Mouse (Mus musculus): ENCODE measurements around the gene Slc5a10.
A peak's percentile ranks its signal among the peaks of the same experiment; 100 is the strongest.

Slc5a10 gene

GRCm38 (mm10) chr11:61669492-61670490 is 50.8 kb downstream of the Slc5a10 start:
- no peak for DNase-seq (ENCODE audit: low spot score in 2 of 2)

GRCm38 (mm10) chr11:61667782-61668181 is 52.8 kb downstream of the Slc5a10 start:
- no peak for DNase-seq (ENCODE audit: low spot score in 2 of 2)

GRCm38 (mm10) chr11:61667248-61667647 is 53.4 kb downstream of the Slc5a10 start:
- no peak for DNase-seq (ENCODE audit: low spot score in 2 of 2)

- DNase-seq (ENCODE audit: low spot score in 2 of 2) = peak; percentile 34 to 53
These were observed 54.4 kb downstream of the Slc5a10 start for GRCm38 (mm10) chr11:61665991-61666799.

- DNase-seq (ENCODE audit: low spot score in 2 of 2) = no peak
These were observed 55.2 kb downstream of the Slc5a10 start for GRCm38 (mm10) chr11:61665401-61665800.

GRCm38 (mm10) chr11:61662189-61662588 is 58.4 kb downstream of the Slc5a10 start:
- DNase-seq (ENCODE audit: low spot score in 2 of 2) = no peak

- DNase-seq (ENCODE audit: low spot score in 2 of 2) = no peak
These were observed 59.7 kb downstream of the Slc5a10 start for GRCm38 (mm10) chr11:61660806-61661392.

- no peak for DNase-seq (ENCODE audit: low spot score in 2 of 2)
These were observed 60.6 kb downstream of the Slc5a10 start for GRCm38 (mm10) chr11:61660001-61660400.

- peak in 1 of 2 experiments; percentile 24 for DNase-seq (ENCODE audit: low spot score in 2 of 2)
These were observed 61.4 kb downstream of the Slc5a10 start for GRCm38 (mm10) chr11:61659011-61659858.

- no peak for DNase-seq (ENCODE audit: low spot score in 2 of 2)
These were observed 62.2 kb downstream of the Slc5a10 start for GRCm38 (mm10) chr11:61658360-61658922.

- DNase-seq (ENCODE audit: low spot score in 2 of 2) = no peak
These were observed 63.2 kb downstream of the Slc5a10 start for GRCm38 (mm10) chr11:61657432-61657831.

- DNase-seq (ENCODE audit: low spot score in 2 of 2) = no peak
These were observed 64.3 kb downstream of the Slc5a10 start for GRCm38 (mm10) chr11:61656148-61656850.

- no peak for DNase-seq (ENCODE audit: low spot score in 2 of 2)
These were observed 65.0 kb downstream of the Slc5a10 start for GRCm38 (mm10) chr11:61655649-61656048.

GRCm38 (mm10) chr11:61654786-61655311 is 65.8 kb downstream of the Slc5a10 start:
- no peak for DNase-seq (ENCODE audit: low spot score in 2 of 2)

- DNase-seq (ENCODE audit: low spot score in 2 of 2) = no peak
These were observed 67.1 kb downstream of the Slc5a10 start for GRCm38 (mm10) chr11:61653568-61653967.

GRCm38 (mm10) chr11:61652686-61653447 is 67.8 kb downstream of the Slc5a10 start, which contains the start of gene Grap:
Gene Grap (plus strand): TSS chr11:61653265.
- DNase-seq (ENCODE audit: low spot score in 2 of 2) = no peak

GRCm38 (mm10) chr11:61652216-61652615 is 68.4 kb downstream of the Slc5a10 start:
- DNase-seq (ENCODE audit: low spot score in 2 of 2) = no peak

GRCm38 (mm10) chr11:61650470-61651265 is 70.0 kb downstream of the Slc5a10 start:
- no peak for DNase-seq (ENCODE audit: low spot score in 2 of 2)
